Mouse (Mus musculus): ENCODE results near the gene Gstm4. TPM values are rescaled to one million over a fixed set of nuclear protein-coding genes. Genes with fewer than 3 reads are reported as not detected.

Gene Gstm4
- polyA plus RNA-seq, 1 experiment from 2014 or later: 15.1 TPM

DNA sequence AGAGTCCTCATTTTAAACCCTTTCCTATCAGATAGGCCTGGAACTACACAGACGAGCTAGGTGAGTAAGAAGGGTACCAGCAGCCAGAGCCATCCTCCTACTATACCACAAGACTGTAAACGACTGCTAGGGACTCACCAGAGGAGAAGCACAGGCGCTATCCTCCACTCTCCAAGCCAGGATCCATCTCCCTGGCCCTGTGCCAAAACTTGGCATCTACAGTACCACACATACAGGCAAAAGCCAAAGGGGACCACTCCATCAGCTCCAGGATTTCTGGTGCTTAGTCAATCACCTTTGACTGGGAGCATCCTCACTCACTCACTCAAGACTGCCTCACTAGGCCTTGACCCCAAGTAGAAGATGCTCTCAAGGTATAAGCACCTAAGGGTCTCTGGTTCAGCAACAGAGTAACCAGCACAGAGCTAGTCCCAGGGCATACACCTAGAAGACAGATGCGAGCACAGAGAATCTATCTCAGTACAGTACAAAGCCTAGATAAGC lies 39.3 kb upstream of the Gstm4 start:
- H3K27ac ChIP-seq: no peak overlapping the region

DNA sequence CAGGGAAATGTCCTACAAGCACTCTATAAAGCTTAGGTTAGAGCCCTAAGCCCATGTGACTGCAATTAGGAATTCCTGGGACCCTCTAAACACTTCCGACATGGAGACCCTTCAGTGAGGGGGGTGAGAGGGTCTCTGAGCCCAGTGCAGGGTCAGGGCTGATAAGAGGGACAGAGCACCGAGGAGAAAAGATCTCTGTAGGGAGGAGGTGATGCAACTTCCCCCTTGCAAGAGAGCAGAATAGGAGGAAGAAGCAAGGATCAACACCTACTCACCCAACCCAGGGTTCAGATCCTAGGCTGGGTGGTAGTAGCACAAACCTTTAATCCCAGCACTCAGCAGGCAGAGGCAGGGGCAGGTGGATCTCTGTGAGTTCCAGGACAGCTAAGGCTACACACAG lies 38.5 kb upstream of the Gstm4 start:
- Histone ChIP-seq H3K36me3 (ENCODE audit: inconsistent target) (peaks cover 24% of the 10 kb centered on the region), H3K27ac (no peak overlapping the region), H3K4me3 (ENCODE audit: inconsistent target) (no peak overlapping the region), H3K79me2 (ENCODE audit: inconsistent target) (peaks cover 52% of the 10 kb centered on the region)
- WGBS (ENCODE audit: missing documents): 22% methylated on average over 2 of the region's 2 CpGs

More for the DNA sequence above, 39.3 kb upstream of the Gstm4 start:
- Histone ChIP-seq H3K36me3 (ENCODE audit: inconsistent target) (peaks cover 16% of the 10 kb centered on the region), H3K4me3 (ENCODE audit: inconsistent target) (no peak overlapping the region), H3K79me2 (ENCODE audit: inconsistent target) (peaks cover 52% of the 10 kb centered on the region)
- 74% methylated on average over 4 of the region's 4 CpGs for WGBS (ENCODE audit: missing documents)

DNA sequence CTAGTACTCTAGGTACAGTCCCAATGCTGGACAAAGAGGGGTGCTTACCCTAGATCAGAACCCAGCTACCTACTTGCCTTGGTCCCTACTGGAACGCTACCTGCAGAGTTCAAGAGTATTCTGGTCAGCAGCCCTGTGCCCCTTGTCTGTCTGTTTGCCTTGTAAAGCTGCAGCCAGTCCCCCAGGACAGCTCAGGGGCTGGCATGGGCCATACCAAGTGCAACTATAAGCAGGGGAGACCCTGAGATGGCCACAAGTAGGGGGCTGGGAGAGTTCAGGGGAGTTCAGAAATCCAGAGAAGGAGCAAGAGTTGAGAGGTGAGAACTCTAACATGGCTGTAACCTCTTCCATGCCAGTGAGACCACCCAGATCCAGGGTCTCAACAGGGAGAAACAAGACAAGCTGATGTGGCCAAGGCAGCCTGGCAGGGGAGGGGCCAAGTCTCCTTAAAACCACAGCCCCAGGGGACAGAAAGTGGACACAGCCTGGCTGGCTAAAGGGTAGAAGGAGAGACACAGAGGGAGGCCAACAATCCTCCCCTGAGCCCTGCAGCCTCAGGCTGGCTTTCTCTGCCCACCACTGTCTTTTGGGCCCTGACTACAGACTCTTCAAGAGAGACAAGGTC lies 37.7 kb upstream of the Gstm4 start:
- peaks cover 29% of the 10 kb centered on the region for H3K36me3 ChIP-seq (ENCODE audit: inconsistent target)
- no peak overlapping the region for H3K4me3 ChIP-seq (ENCODE audit: inconsistent target)
- 94% methylated on average over 1 of the region's 1 CpGs for WGBS (ENCODE audit: missing documents)
- peaks cover 52% of the 10 kb centered on the region for H3K79me2 ChIP-seq (ENCODE audit: inconsistent target)
- H3K27ac ChIP-seq: no peak overlapping the region

DNA sequence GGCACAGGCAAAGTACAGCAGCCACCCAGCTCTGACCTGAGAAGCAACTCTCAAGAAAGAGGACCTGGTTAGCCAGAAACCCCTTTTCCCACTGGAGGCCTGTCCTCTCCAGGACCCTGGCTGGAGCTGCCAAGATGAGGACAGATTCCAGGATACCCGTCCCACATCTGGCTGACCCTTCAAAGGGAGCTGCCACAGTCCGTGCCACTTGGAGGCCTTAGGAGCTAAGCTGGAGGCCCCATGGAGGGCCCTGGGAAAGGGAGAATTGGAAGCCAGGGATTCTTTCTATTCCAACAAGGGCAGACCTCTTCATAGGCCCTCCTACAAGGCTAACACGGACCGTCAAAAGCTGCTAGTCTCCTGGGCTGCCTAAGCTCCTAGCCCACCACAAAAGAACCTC lies 37.0 kb upstream of the Gstm4 start:
- Histone ChIP-seq H3K79me2 (ENCODE audit: inconsistent target) (peaks cover 52% of the 10 kb centered on the region), H3K36me3 (ENCODE audit: inconsistent target) (peaks cover 35% of the 10 kb centered on the region), H3K4me3 (ENCODE audit: inconsistent target) (no peak overlapping the region), H3K27ac (no peak overlapping the region)
- WGBS (ENCODE audit: missing documents): 91% methylated on average over 4 of the region's 4 CpGs

DNA sequence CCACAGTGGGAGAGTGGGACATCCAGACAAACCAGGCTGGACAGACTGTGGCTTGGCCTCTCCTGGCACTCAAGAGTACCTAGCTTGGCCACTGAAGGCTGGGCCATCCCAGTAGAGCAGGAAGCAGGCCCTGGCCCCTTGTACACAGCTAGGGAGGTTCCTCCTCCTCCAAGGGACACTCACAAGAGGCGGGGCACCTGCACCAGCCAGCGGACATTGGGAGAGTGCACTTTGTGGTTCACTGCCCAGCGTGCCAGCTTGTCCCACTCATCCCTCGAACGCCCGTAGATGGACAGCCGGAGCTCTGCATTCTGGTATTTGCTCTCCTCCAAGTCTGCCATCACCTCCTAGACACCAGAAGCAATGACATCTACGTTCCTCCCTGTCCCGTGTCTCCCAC lies 32.1 kb upstream of the Gstm4 start:
- H3K4me3 ChIP-seq (ENCODE audit: inconsistent target): no peak overlapping the region
- H3K36me3 ChIP-seq (ENCODE audit: inconsistent target): peaks cover 62% of the 10 kb centered on the region
- 100% methylated on average over 3 of the region's 9 CpGs for WGBS (ENCODE audit: missing documents)

DNA sequence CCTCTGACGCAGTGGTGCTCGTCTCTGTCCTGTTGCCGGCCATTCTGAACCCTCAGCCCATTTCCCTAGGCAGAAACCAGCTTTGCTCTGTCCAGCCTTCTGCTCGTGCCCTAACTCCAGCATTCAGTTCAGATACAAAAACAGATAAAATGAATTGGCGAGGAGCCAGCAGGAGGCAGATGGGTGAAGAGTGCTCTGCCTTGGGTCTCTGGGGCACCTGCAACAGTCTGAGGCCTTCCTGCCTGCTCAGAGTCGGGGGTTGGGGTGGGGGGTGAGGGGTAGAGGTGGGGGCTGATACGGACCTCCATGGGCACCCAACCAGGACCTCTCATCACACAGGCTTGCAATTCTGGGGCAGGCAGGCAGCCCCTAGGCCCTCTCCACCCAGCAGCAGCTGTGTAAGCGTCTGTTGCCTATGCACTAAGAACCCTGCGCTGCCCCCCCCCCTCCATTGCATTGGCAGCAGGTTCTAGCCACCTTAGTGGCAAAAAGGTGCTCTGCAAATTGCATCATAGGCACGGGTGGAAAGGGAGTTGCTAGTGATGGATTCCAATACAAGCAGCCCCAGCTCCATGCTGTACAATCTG lies 28.4 kb upstream of the Gstm4 start:
- Histone ChIP-seq H3K27ac (no peak overlapping the region), H3K36me3 (ENCODE audit: inconsistent target) (peaks cover 38% of the 10 kb centered on the region), H3K4me3 (ENCODE audit: inconsistent target) (no peak overlapping the region), H3K79me2 (ENCODE audit: inconsistent target) (no peaks in the 10 kb centered on the region)
- 94% methylated on average over 10 of the region's 10 CpGs for WGBS (ENCODE audit: missing documents)

More for the DNA sequence above, 32.1 kb upstream of the Gstm4 start:
- Histone ChIP-seq H3K27ac (no peak overlapping the region), H3K79me2 (ENCODE audit: inconsistent target) (peaks cover 14% of the 10 kb centered on the region)

- Histone ChIP-seq H3K4me3 (ENCODE audit: inconsistent target) (no peak overlapping the region), H3K27ac (no peak overlapping the region), H3K79me2 (ENCODE audit: inconsistent target) (no peaks in the 10 kb centered on the region), H3K36me3 (ENCODE audit: inconsistent target) (peaks cover 16% of the 10 kb centered on the region)
- 58% methylated on average over 10 of the region's 10 CpGs for WGBS (ENCODE audit: missing documents)
Observed at GRCm38 (mm10) chr3:108070295-108071293, 25.9 kb upstream of the Gstm4 start.

DNA sequence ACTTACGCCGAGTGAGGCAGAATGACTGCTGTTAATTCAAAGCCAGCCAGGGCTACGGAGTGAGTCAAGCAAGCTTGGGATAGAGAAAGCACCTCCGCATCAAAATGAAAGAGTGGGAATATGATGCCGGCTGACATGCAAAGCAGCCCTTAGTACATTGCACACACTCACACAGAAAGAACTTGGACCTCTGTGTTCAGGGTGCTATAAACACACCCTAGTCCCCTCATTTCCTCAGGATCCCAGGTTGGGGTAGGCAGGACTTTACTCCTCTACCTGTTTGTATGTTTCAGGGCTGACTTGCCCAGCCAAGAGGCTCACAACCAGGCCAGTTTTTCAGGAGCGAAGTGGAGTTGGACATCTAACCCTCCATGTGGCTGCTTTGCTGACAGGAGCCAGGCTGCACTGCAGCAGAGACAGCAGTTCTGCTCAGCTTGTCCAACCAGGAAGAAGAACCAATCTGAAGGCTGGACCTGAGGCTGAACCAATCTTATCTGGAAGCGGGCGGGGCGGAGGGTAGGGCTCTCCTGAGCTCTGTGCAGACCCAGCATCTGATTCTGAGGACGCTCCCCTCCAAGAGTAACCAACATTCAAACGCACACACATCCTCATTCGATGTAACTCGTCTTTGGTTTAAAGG lies 24.7 kb upstream of the Gstm4 start:
- WGBS (ENCODE audit: missing documents): 79% methylated on average over 10 of the region's 13 CpGs
- Histone ChIP-seq H3K36me3 (ENCODE audit: inconsistent target) (0 out of 2 replicates have a peak, but pooled peaks cover 4% of the 10 kb centered on the region), H3K4me3 (ENCODE audit: inconsistent target) (no peak overlapping the region), H3K79me2 (ENCODE audit: inconsistent target) (no peaks in the 10 kb centered on the region), H3K27ac (no peak overlapping the region)

GRCm38 (mm10) chr3:108068826-108069225 lies 24.1 kb upstream of the Gstm4 start:
- no peaks in the 10 kb centered on the region for H3K36me3 ChIP-seq (ENCODE audit: inconsistent target)
- H3K79me2 ChIP-seq (ENCODE audit: inconsistent target): no peaks in the 10 kb centered on the region
- H3K27ac ChIP-seq: no peak overlapping the region
- no peak overlapping the region for H3K4me3 ChIP-seq (ENCODE audit: inconsistent target)
- WGBS (ENCODE audit: missing documents): 0% methylated on average over 1 of the region's 1 CpGs

GRCm38 (mm10) chr3:108067370-108067934 lies 22.8 kb upstream of the Gstm4 start:
- H3K36me3 ChIP-seq (ENCODE audit: inconsistent target): no peaks in the 10 kb centered on the region
- no peak overlapping the region for H3K4me3 ChIP-seq (ENCODE audit: inconsistent target)
- no peak overlapping the region for H3K27ac ChIP-seq
- H3K79me2 ChIP-seq (ENCODE audit: inconsistent target): no peaks in the 10 kb centered on the region
- WGBS (ENCODE audit: missing documents): 56% methylated on average over 6 of the region's 6 CpGs

GRCm38 (mm10) chr3:108065551-108065950 lies 20.9 kb upstream of the Gstm4 start:
- Histone ChIP-seq H3K79me2 (ENCODE audit: inconsistent target) (no peaks in the 10 kb centered on the region), H3K36me3 (ENCODE audit: inconsistent target) (no peaks in the 10 kb centered on the region), H3K4me3 (ENCODE audit: inconsistent target) (no peak overlapping the region), H3K27ac (no peak overlapping the region)
- WGBS (ENCODE audit: missing documents): 83% methylated on average over 9 of the region's 9 CpGs

DNA sequence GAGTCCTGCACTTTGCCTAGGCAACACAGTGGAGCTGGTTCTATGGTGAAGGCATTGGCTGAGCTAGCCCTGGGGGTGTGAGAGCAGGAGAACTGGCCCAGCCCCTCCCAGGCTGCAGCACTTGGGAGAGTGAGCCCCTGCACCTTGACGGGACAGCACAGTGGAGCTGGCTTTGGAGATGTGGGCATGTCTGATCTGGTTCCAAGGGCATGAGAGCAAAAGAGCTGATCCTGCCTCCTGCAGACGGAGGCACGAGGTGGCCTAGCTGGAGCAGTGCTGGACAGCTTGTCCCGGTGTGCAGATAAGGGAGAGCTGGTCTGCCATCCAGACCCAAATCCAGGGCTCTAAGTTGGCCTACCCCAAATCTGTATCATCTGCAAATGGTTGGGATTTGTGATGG lies 20.0 kb upstream of the Gstm4 start:
- H3K27ac ChIP-seq: no peak overlapping the region
- 94% methylated on average over 3 of the region's 4 CpGs for WGBS (ENCODE audit: missing documents)
- no peak overlapping the region for H3K4me3 ChIP-seq (ENCODE audit: inconsistent target)
- H3K79me2 ChIP-seq (ENCODE audit: inconsistent target): no peaks in the 10 kb centered on the region
- H3K36me3 ChIP-seq (ENCODE audit: inconsistent target): no peaks in the 10 kb centered on the region

- Histone ChIP-seq H3K79me2 (ENCODE audit: inconsistent target) (no peaks in the 10 kb centered on the region), H3K36me3 (ENCODE audit: inconsistent target) (no peaks in the 10 kb centered on the region), H3K4me3 (ENCODE audit: inconsistent target) (no peak overlapping the region), H3K27ac (no peak overlapping the region)
- 76% methylated on average over 8 of the region's 8 CpGs for WGBS (ENCODE audit: missing documents)
Observed at GRCm38 (mm10) chr3:108062648-108063047, 18.0 kb upstream of the Gstm4 start.

DNA sequence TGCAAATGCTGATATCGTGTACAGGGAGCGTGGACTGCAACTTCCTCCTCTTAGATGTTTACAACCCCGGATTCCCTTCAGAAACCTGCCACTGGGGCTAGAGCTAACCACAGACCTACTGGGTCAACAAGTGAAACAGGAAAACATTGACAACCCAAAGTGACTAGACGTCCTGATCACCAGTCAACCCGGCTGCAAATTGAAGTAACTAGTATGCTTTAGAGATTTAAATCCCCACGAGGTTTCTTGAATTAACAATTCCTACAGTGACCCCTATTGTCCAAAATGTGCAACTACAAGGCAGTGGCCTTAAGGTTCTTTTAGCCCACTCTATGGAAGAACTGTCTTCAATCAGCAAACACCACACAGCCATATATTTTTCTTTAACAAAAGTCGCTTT lies 16.7 kb upstream of the Gstm4 start:
- H3K79me2 ChIP-seq (ENCODE audit: inconsistent target): no peaks in the 10 kb centered on the region
- WGBS (ENCODE audit: missing documents): 4% methylated on average over 7 of the region's 7 CpGs
- peak overlapping the region; percentile 11; the same call in 1 of the 2 replicates for H3K4me3 ChIP-seq (ENCODE audit: inconsistent target)
- no peaks in the 10 kb centered on the region for H3K36me3 ChIP-seq (ENCODE audit: inconsistent target)
- H3K27ac ChIP-seq: peak overlapping the region; percentile 15; the same call in 1 of the 2 replicates

Measured in macrophage (primary cell).